Mouse (Mus musculus): ENCODE data around the gene Ube2o. TPM values are rescaled to one million over a fixed set of nuclear protein-coding genes. Genes with fewer than 3 reads are reported as not detected.

The Ube2o gene
- total and polyA plus RNA-seq, 2 experiments from 2014 or later = 5.2 to 34.8 TPM

DNA sequence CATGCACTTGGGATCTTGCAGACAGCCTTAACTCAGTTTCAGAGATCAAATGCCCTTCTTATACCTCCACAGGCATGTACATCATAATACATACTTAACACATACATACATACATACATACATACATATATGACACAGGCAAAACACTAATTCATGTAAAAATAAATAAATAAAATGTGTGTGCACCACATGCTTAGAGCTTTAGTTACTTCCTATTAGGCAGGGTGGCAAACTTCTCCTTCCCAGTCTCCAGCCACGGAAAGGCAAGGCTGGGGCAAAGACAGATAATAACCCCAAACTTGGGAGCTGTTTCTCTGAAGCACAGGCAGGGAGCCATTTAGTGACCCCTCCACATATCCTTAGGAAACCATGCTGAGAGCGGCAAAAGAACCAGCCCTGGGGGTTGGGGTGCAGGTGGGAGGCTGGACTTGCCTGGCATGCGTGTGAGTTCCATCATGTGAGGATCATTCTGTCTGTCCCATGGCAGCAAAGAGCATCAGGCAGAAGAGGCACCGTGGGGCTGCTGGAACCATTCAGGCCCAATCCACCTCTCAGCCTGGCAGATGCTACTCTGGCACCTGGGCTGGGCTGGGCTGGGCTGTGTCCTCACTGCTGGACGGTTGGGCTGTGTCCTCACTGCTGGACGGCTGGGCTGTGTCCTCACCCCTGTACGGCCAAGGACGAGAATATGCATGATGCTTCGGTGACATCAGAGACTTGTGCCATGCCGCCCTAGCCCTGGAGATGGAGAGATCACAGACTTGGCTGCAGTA lies 45.2 kb upstream of the Ube2o start, which contains the start of gene Rhbdf2:
TSS of gene Rhbdf2 (minus strand) at position 721 of the 773 bp plus-strand sequence.
- 44% methylated on average over 10 of the region's 10 CpGs for WGBS

GRCm38 (mm10) chr11:116625081-116626000 lies 44.1 kb upstream of the Ube2o start:
- Histone ChIP-seq H3K4me1 (ENCODE audit: control insufficient read depth, insufficient read depth) (peaks cover 35% of the 10 kb centered on the region), H3K27ac (ENCODE audit: low read depth) (no peak overlapping the region), H3K4me2 (ENCODE audit: low read depth, low read length) (no peak overlapping the region), H3K36me3 (replicated peaks; ENCODE audit: control insufficient read depth, insufficient read depth, low read length) (no peaks in the 10 kb centered on the region), H3K4me3 (ENCODE audit: low read depth, low read length) (no peak overlapping the region), H3K27me3 (ENCODE audit: control insufficient read depth, insufficient read depth, low read length) (no peaks in the 10 kb centered on the region), H3K9ac (replicated peaks; ENCODE audit: low read depth, low read length) (no peak overlapping the region), H3K9me3 (replicated peaks; ENCODE audit: control insufficient read depth, low read length) (no peaks in the 10 kb centered on the region)
- ATAC-seq (ENCODE audit: insufficient read depth, low read depth) (no peak), DNase-seq (ENCODE audit: low spot score) (no peak)
- 53% methylated on average over 17 of the region's 17 CpGs for WGBS
- TF ChIP-seq EP300 (IDR thresholded peaks at IDR 0.05; ENCODE audit: low read depth) (no peak), CTCF (IDR thresholded peaks at IDR 0.05; ENCODE audit: low read depth) (peak; percentile 52)

More for the DNA sequence above, 45.2 kb upstream of the Ube2o start, which contains the start of gene Rhbdf2:
- no peak within 1 kb of the TSS for H3K4me3 ChIP-seq (ENCODE audit: low read depth, low read length)
- no peaks in the 10 kb centered on the region for H3K9me3 ChIP-seq (replicated peaks; ENCODE audit: control insufficient read depth, low read length)
- H3K27ac ChIP-seq (ENCODE audit: low read depth) = peak within 1 kb of the TSS; percentile 30
- ATAC-seq (ENCODE audit: insufficient read depth, low read depth) (no peak), DNase-seq (ENCODE audit: low spot score) (peak; percentile 58)
- no peaks in the 10 kb centered on the region for H3K36me3 ChIP-seq (replicated peaks; ENCODE audit: control insufficient read depth, insufficient read depth, low read length)
- no peak for TF ChIP-seq CTCF (IDR thresholded peaks at IDR 0.05; ENCODE audit: low read depth)
- no peak for TF ChIP-seq EP300 (IDR thresholded peaks at IDR 0.05; ENCODE audit: low read depth)
- H3K4me2 ChIP-seq (ENCODE audit: low read depth, low read length) = no peak within 1 kb of the TSS
- peaks cover 30% of the 10 kb centered on the region for H3K4me1 ChIP-seq (ENCODE audit: control insufficient read depth, insufficient read depth)
- no peak within 1 kb of the TSS for H3K9ac ChIP-seq (replicated peaks; ENCODE audit: low read depth, low read length)
- H3K27me3 ChIP-seq (ENCODE audit: control insufficient read depth, insufficient read depth, low read length) = no peaks in the 10 kb centered on the region

DNA sequence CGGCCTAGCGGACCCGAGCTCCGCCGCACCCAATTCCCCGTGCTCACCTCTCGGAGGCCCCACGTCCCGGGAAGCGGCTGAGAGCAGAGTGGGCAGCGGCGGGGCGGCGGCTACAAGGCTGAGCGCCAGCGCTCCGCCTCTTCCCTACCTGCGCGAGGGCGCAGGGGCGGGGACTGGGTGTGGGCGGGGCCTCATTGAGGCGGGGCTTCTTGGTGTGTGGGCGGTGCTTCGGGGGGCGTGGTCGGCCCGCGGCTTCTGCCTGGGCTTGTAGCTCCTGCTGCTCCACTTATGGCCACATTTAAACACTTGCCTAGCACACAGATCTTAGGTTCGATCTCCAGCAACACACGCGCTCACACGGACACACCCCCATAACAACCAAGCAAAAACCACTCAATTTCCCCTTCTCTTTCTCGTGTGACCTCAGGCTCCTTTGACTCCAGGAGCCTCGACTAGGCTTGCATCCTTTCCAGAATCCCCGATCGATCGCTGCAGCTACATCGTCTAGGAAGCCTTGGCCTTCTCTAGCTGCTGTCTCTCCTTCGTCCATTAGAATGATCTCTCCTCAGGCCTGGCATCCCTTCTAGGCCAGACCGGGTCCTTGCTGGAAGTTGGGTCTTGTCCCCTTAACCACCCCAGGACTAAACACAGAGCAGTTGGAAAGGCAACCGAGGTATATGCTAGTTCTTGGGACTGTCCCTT lies 43.0 kb upstream of the Ube2o start:
- H3K27me3 ChIP-seq (ENCODE audit: control insufficient read depth, insufficient read depth, low read length) = no peaks in the 10 kb centered on the region
- peak overlapping the region; percentile 71 for H3K4me3 ChIP-seq (ENCODE audit: low read depth, low read length)
- no peaks in the 10 kb centered on the region for H3K9me3 ChIP-seq (replicated peaks; ENCODE audit: control insufficient read depth, low read length)
- WGBS = 15% methylated on average over 33 of the region's 42 CpGs
- DNase-seq (ENCODE audit: low spot score) (peak; percentile 56), ATAC-seq (ENCODE audit: insufficient read depth, low read depth) (peak; percentile 63)
- peak overlapping the region; percentile 60 for H3K27ac ChIP-seq (ENCODE audit: low read depth)
- H3K9ac ChIP-seq (replicated peaks; ENCODE audit: low read depth, low read length) = peak overlapping the region; percentile 77
- TF ChIP-seq CTCF (IDR thresholded peaks at IDR 0.05; ENCODE audit: low read depth) = no peak
- no peak for TF ChIP-seq EP300 (IDR thresholded peaks at IDR 0.05; ENCODE audit: low read depth)
- peaks cover 45% of the 10 kb centered on the region for H3K4me1 ChIP-seq (ENCODE audit: control insufficient read depth, insufficient read depth)
- peak overlapping the region; percentile 85 for H3K4me2 ChIP-seq (ENCODE audit: low read depth, low read length)
- H3K36me3 ChIP-seq (replicated peaks; ENCODE audit: control insufficient read depth, insufficient read depth, low read length) = no peaks in the 10 kb centered on the region

GRCm38 (mm10) chr11:116623281-116624124 lies 42.3 kb upstream of the Ube2o start:
- no peak for DNase-seq (ENCODE audit: low spot score)
- Histone ChIP-seq H3K36me3 (replicated peaks; ENCODE audit: control insufficient read depth, insufficient read depth, low read length) (no peaks in the 10 kb centered on the region), H3K9ac (replicated peaks; ENCODE audit: low read depth, low read length) (peak overlapping the region; percentile 77), H3K27me3 (ENCODE audit: control insufficient read depth, insufficient read depth, low read length) (no peaks in the 10 kb centered on the region), H3K4me3 (ENCODE audit: low read depth, low read length) (peak overlapping the region; percentile 71), H3K4me1 (ENCODE audit: control insufficient read depth, insufficient read depth) (peaks cover 50% of the 10 kb centered on the region), H3K4me2 (ENCODE audit: low read depth, low read length) (peak overlapping the region; percentile 85), H3K9me3 (replicated peaks; ENCODE audit: control insufficient read depth, low read length) (no peaks in the 10 kb centered on the region), H3K27ac (ENCODE audit: low read depth) (peak overlapping the region; percentile 60)
- TF ChIP-seq CTCF (IDR thresholded peaks at IDR 0.05; ENCODE audit: low read depth) (no peak), EP300 (IDR thresholded peaks at IDR 0.05; ENCODE audit: low read depth) (no peak)
- ATAC-seq (ENCODE audit: insufficient read depth, low read depth) = peak; percentile 9
- WGBS = 9% methylated on average over 39 of the region's 40 CpGs

All from heart, postnatal 0 days (tissue).